Mouse (Mus musculus): ENCODE results near the gene Hist1h2ai. TPM values are rescaled to one million over a fixed set of nuclear protein-coding genes. Genes with fewer than 3 reads are reported as not detected.
"Not testable (repeated sequence)": the region's sequence is repeated elsewhere in the genome, so short reads cannot be mapped to it uniquely, and the experiment has no call there.

The Hist1h2ai gene
- polyA plus RNA-seq (2015; fragmentation: Nextera tagmentation; extraction: Ambion mirVana), result 5.4 TPM in 1 of 2 replicates, not detected in the other

DNA sequence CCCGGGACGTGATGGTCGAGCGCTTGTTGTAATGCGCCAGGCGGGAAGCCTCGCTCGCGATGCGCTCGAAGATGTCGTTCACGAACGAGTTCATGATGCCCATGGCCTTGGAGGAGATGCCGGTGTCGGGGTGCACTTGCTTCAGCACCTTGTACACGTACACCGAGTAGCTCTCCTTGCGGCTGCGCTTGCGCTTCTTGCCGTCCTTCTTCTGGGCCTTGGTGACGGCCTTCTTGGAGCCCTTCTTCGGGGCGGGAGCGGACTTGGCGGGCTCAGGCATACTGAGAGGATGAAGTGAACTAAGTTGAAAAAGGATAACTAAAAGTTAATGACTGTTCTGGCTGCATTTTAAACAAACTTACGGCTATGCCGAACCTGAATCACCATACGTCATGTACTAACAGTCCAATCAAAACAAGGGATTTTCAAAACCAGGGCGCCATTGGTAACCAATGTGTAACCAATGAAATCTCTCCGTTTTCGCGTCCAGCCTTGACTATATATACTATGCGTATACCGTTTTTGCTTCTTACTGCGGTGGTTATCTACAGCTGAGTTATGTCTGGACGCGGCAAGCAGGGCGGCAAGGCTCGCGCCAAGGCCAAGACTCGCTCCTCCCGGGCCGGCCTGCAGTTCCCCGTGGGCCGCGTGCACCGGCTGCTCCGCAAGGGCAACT, at the start of gene Hist1h2ai, which contains the start of gene Hist1h2bl:
Hist1h2ai (plus strand) TSS at position 559 of the 676 bp plus-strand sequence.
Hist1h2bl (minus strand) TSS at position 280 of the 676 bp plus-strand sequence.
- peak; percentile 51; the same call in 1 of the 2 replicates for TF ChIP-seq EP300 (IDR thresholded peaks at IDR 0.05)
- ATAC-seq (peak; percentile 94), DNase-seq (ENCODE audit: low spot score) (peak; percentile 98)
- H3K36me3 ChIP-seq (ENCODE audit: insufficient read depth, low read length); H3K9me3 ChIP-seq (ENCODE audit: low read length); H3K27me3 ChIP-seq (replicated peaks; ENCODE audit: insufficient read depth, low read length): not testable (repeated sequence)
- H3K9ac ChIP-seq (replicated peaks; ENCODE audit: low read depth), result peak within 1 kb of the TSS; percentile 39
- H3K4me2 ChIP-seq (replicated peaks; ENCODE audit: low read depth, low read length), result peak within 1 kb of the TSS; percentile 67
- peaks cover 17% of the 10 kb centered on the region; the same call in 1 of the 2 replicates for H3K4me1 ChIP-seq (ENCODE audit: insufficient read depth, low read depth, low read length)
- peak within 1 kb of the TSS; percentile 79 for H3K27ac ChIP-seq (ENCODE audit: low read length)
- H3K4me3 ChIP-seq (ENCODE audit: low read depth, low read length), result peak within 1 kb of the TSS; percentile 35
- 2% methylated on average over 24 of the region's 50 CpGs for WGBS

DNA sequence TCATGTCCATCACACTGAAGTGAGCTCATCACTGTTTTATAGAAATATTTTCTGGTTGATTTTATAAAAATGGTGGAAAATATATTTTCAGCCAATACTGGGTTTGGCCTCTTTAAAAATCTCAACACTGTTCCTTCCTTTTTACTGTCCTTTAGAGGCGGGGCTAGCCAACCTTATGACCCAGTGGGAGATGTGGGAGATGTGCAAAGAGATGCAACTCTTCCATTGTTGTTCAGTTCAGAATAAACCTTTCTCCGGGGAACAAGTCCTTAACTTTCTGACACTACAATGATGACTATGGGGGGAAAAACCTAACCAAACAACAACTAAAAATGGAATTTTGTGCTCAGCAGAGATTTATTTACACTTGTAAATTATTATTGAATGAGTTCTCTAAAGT, 38.9 kb upstream of the Hist1h2ai start, which contains the start of gene Olfr1360:
Olfr1360 (minus strand) TSS at position 101 of the 400 bp plus-strand sequence.
- no peaks in the 10 kb centered on the region for H3K4me1 ChIP-seq (ENCODE audit: insufficient read depth, low read depth, low read length)
- no peak within 1 kb of the TSS for H3K9ac ChIP-seq (replicated peaks; ENCODE audit: low read depth)
- no peak within 1 kb of the TSS for H3K27ac ChIP-seq (ENCODE audit: low read length)
- no peak within 1 kb of the TSS for H3K4me3 ChIP-seq (ENCODE audit: low read depth, low read length)
- H3K4me2 ChIP-seq (replicated peaks; ENCODE audit: low read depth, low read length), result no peak within 1 kb of the TSS
- no peaks in the 10 kb centered on the region for H3K27me3 ChIP-seq (replicated peaks; ENCODE audit: insufficient read depth, low read length)
- DNase-seq (ENCODE audit: low spot score) (no peak), ATAC-seq (no peak)
- 82% methylated on average over 2 of the region's 2 CpGs for WGBS
- H3K9me3 ChIP-seq (ENCODE audit: low read length), result no peaks in the 10 kb centered on the region
- TF ChIP-seq EP300 (IDR thresholded peaks at IDR 0.05) (no peak), CTCF (IDR thresholded peaks at IDR 0.05) (no peak)
- H3K36me3 ChIP-seq (ENCODE audit: insufficient read depth, low read length), result no peaks in the 10 kb centered on the region

DNA sequence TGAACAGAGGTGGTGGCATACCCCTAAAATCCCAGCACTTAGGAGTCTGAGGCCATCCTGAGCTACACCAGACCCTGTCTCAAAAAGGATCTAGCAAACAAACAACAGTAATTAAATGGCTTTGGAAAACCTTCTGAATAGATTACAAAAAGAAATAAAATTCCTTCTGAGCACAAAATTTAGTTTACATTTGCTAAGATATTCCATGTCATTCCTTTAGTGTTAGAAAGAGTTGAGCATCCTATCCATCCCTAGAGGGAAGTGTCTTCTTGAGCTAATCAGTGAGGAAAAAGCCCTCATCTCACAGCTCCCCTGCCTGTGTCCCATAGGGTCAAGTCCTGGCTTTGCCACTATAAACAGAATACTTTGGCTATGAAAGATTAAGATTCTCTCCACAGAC, 18.4 kb upstream of the Hist1h2ai start, which contains the start of gene Olfr1359:
Olfr1359 (plus strand) TSS at position 301 of the 400 bp plus-strand sequence.
- Histone ChIP-seq H3K27me3 (replicated peaks; ENCODE audit: insufficient read depth, low read length) (no peaks in the 10 kb centered on the region), H3K9me3 (ENCODE audit: low read length) (no peaks in the 10 kb centered on the region), H3K4me2 (replicated peaks; ENCODE audit: low read depth, low read length) (no peak within 1 kb of the TSS), H3K9ac (replicated peaks; ENCODE audit: low read depth) (no peak within 1 kb of the TSS), H3K27ac (ENCODE audit: low read length) (no peak within 1 kb of the TSS), H3K36me3 (ENCODE audit: insufficient read depth, low read length) (no peaks in the 10 kb centered on the region), H3K4me1 (ENCODE audit: insufficient read depth, low read depth, low read length) (no peaks in the 10 kb centered on the region), H3K4me3 (ENCODE audit: low read depth, low read length) (no peak within 1 kb of the TSS)
- TF ChIP-seq CTCF (IDR thresholded peaks at IDR 0.05) (no peak), EP300 (IDR thresholded peaks at IDR 0.05) (no peak)
- ATAC-seq (no peak), DNase-seq (ENCODE audit: low spot score) (no peak)

DNA sequence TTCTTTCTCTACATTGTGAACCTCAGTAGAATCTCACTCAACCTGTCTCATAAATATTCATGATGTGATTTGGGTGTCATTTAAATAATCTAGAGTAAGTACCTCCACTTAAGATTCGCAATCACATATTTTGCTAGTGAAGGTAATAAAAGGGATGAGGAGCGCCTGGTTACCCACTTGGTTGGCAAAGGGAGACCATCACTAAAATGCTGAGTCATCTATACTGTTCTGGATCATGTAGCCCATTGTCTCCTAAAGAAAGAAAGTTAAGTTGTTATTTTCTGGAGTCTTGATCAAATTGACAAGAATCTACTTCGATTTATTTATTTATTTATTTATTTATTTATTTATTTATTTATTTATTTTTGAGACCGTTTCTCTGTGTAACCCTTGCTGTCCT, 9.6 kb upstream of the Hist1h2ai start:
- H3K27ac ChIP-seq (ENCODE audit: low read length), result no peak overlapping the region
- TF ChIP-seq CTCF (IDR thresholded peaks at IDR 0.05) (no peak), EP300 (IDR thresholded peaks at IDR 0.05) (no peak)
- H3K4me1 ChIP-seq (ENCODE audit: insufficient read depth, low read depth, low read length), result no peaks in the 10 kb centered on the region
- no peaks in the 10 kb centered on the region for H3K36me3 ChIP-seq (ENCODE audit: insufficient read depth, low read length)
- DNase-seq (ENCODE audit: low spot score) (no peak), ATAC-seq (no peak)
- WGBS, result 65% methylated on average over 4 of the region's 4 CpGs
- H3K9me3 ChIP-seq (ENCODE audit: low read length), result no peaks in the 10 kb centered on the region
- H3K27me3 ChIP-seq (replicated peaks; ENCODE audit: insufficient read depth, low read length), result no peaks in the 10 kb centered on the region
- H3K9ac ChIP-seq (replicated peaks; ENCODE audit: low read depth), result no peak overlapping the region
- no peak overlapping the region for H3K4me2 ChIP-seq (replicated peaks; ENCODE audit: low read depth, low read length)
- H3K4me3 ChIP-seq (ENCODE audit: low read depth, low read length), result no peak overlapping the region

DNA sequence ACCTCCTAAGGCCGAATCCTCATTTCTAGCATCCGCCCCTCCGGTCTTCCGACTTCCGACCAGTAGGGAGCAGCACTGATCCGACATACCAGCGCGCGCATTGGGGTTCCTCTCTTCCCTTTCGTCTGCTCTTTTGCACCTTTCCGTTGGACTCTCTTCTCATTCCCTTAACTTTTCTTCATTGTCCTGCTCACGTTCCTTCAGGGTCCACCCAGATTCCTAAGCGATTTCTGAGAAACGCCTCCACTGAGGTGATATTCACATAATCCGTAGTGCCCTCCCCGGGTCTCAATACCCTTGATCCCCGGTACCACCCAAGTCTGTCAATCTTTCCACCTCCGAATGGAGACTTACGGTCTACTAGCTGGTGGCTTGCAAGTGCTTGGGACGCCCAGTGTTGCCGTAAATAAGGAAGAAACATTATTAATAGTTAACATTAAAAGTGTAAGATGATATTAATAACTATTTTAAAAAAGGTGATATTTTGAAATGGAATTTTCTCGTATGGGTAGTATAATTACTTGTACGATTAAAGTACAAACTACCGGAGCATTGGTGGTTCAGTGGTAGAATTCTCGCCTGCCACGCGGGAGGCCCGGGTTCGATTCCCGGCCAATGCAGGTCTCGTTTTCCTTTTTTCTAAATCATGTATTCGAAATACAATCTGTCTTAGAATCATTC, 6.1 kb upstream of the Hist1h2ai start:
- H3K9me3 ChIP-seq (ENCODE audit: low read length), result no peaks in the 10 kb centered on the region
- H3K27ac ChIP-seq (ENCODE audit: low read length), result peak overlapping the region; percentile 74
- peak overlapping the region; percentile 72 for H3K4me3 ChIP-seq (ENCODE audit: low read depth, low read length)
- peaks cover 4% of the 10 kb centered on the region; the same call in 1 of the 2 replicates for H3K4me1 ChIP-seq (ENCODE audit: insufficient read depth, low read depth, low read length)
- DNase-seq (ENCODE audit: low spot score) (peak; percentile 95), ATAC-seq (peak; percentile 83)
- under 1% methylated on average over 32 of the region's 32 CpGs for WGBS
- peak overlapping the region; percentile 60 for H3K4me2 ChIP-seq (replicated peaks; ENCODE audit: low read depth, low read length)
- H3K36me3 ChIP-seq (ENCODE audit: insufficient read depth, low read length), result no peaks in the 10 kb centered on the region
- H3K9ac ChIP-seq (replicated peaks; ENCODE audit: low read depth), result peak overlapping the region; percentile 37; the same call in 1 of the 2 replicates
- no peaks in the 10 kb centered on the region for H3K27me3 ChIP-seq (replicated peaks; ENCODE audit: insufficient read depth, low read length)
- TF ChIP-seq CTCF (IDR thresholded peaks at IDR 0.05) (peak; percentile 88), EP300 (IDR thresholded peaks at IDR 0.05) (peak; percentile 33; the same call in 1 of the 2 replicates)

DNA sequence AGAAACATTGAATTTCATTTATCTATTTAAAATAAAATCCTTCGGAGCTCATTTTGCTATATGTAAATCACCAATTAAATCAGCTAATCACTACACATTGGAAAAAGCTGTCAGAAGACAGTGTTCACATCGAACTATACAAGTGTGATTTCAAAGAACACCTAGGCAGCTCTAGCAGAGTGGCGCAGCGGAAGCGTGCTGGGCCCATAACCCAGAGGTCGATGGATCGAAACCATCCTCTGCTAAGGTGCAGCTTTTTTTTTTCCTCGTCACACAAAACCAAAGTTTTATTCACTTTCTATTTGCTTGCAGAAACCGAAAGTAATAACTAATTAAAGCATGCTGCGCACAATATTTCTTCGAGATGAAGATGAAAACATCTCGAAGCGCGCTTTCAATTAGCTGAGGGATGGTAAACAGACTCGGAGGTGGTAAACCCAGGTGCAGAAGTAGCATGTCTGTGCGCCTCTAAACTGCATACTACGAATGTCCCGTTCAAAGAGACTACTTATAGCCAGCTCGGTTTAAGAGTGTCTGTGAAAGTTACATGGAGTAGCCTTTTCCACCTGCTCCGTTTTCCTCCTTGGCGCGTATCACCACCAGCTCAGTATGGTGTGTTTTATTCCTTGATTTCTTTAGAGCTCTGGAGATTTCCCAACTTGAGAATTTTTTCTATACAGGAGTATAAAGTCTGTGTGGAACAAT, 5.2 kb upstream of the Hist1h2ai start:
- H3K36me3 ChIP-seq (ENCODE audit: insufficient read depth, low read length), result no peaks in the 10 kb centered on the region
- no peaks in the 10 kb centered on the region for H3K27me3 ChIP-seq (replicated peaks; ENCODE audit: insufficient read depth, low read length)
- DNase-seq (ENCODE audit: low spot score) (peak; percentile 71), ATAC-seq (peak; percentile 76)
- H3K27ac ChIP-seq (ENCODE audit: low read length), result no peak overlapping the region
- H3K4me1 ChIP-seq (ENCODE audit: insufficient read depth, low read depth, low read length), result peaks cover 8% of the 10 kb centered on the region; the same call in 1 of the 2 replicates
- peak overlapping the region; percentile 60 for H3K4me2 ChIP-seq (replicated peaks; ENCODE audit: low read depth, low read length)
- TF ChIP-seq EP300 (IDR thresholded peaks at IDR 0.05) (no peak), CTCF (IDR thresholded peaks at IDR 0.05) (no peak)
- H3K9me3 ChIP-seq (ENCODE audit: low read length), result no peaks in the 10 kb centered on the region
- H3K4me3 ChIP-seq (ENCODE audit: low read depth, low read length), result peak overlapping the region; percentile 72
- 3% methylated on average over 22 of the region's 22 CpGs for WGBS
- H3K9ac ChIP-seq (replicated peaks; ENCODE audit: low read depth), result no peak overlapping the region

Measured in lung, postnatal 0 days (tissue).